Mouse (Mus musculus) 3134 (cell line): ENCODE data around the gene Nrbf2.
A peak's percentile ranks its signal among the peaks of the same experiment; 100 is the strongest.

ENCODE experiments used
- DNase-seq: peaks from one replicate; pipeline ENCODE4 v3.0.0-alpha.2; 2011; ENCODE audit warnings: low spot score; ENCODE audit not compliant: insufficient read length; ENCODE audit errors: extremely low read depth

The Nrbf2 gene

GRCm38 (mm10) chr10:67295938-67296466 lies 10.9 kb upstream of the Nrbf2 start:
- no peak for DNase-seq

GRCm38 (mm10) chr10:67295331-67295730 lies 10.2 kb upstream of the Nrbf2 start:
- DNase-seq, result no peak

GRCm38 (mm10) chr10:67291087-67291486 lies 6.0 kb upstream of the Nrbf2 start:
- no peak for DNase-seq

GRCm38 (mm10) chr10:67290622-67291021 lies 5.5 kb upstream of the Nrbf2 start:
- no peak for DNase-seq

GRCm38 (mm10) chr10:67287877-67288276 lies 2.8 kb upstream of the Nrbf2 start:
- DNase-seq, result peak; percentile 71

- DNase-seq, result peak; percentile 58
Measured at GRCm38 (mm10) chr10:67284761-67285175, 337 bp downstream of the Nrbf2 start.

- DNase-seq, result peak; percentile 46
Measured at GRCm38 (mm10) chr10:67284311-67284710, 794 bp downstream of the Nrbf2 start.

GRCm38 (mm10) chr10:67283516-67283915 lies 1.6 kb downstream of the Nrbf2 start:
- no peak for DNase-seq

- DNase-seq, result peak; percentile 44
Measured at GRCm38 (mm10) chr10:67282531-67282930, 2.6 kb downstream of the Nrbf2 start.

GRCm38 (mm10) chr10:67281852-67282251 lies 3.3 kb downstream of the Nrbf2 start:
- no peak for DNase-seq

- no peak for DNase-seq
Measured at GRCm38 (mm10) chr10:67275916-67276315, 9.2 kb downstream of the Nrbf2 start.

GRCm38 (mm10) chr10:67264852-67265251 lies 20.3 kb downstream of the Nrbf2 start:
- no peak for DNase-seq

GRCm38 (mm10) chr10:67253115-67253514 lies 32.0 kb downstream of the Nrbf2 start:
- no peak for DNase-seq

GRCm38 (mm10) chr10:67252353-67252752 lies 32.8 kb downstream of the Nrbf2 start:
- DNase-seq, result no peak

GRCm38 (mm10) chr10:67250846-67251245 lies 34.3 kb downstream of the Nrbf2 start:
- no peak for DNase-seq

- no peak for DNase-seq
Measured at GRCm38 (mm10) chr10:67249486-67249885, 35.6 kb downstream of the Nrbf2 start.

GRCm38 (mm10) chr10:67247145-67247544 lies 38.0 kb downstream of the Nrbf2 start:
- peak; percentile 16 for DNase-seq

- no peak for DNase-seq
Measured at GRCm38 (mm10) chr10:67230439-67230838, 54.7 kb downstream of the Nrbf2 start.

GRCm38 (mm10) chr10:67226543-67226942 lies 58.6 kb downstream of the Nrbf2 start:
- no peak for DNase-seq

- no peak for DNase-seq
Measured at GRCm38 (mm10) chr10:67226109-67226508, 59.0 kb downstream of the Nrbf2 start.

- no peak for DNase-seq
Measured at GRCm38 (mm10) chr10:67225528-67225927, 59.6 kb downstream of the Nrbf2 start.

GRCm38 (mm10) chr10:67223942-67224341 lies 61.2 kb downstream of the Nrbf2 start:
- peak; percentile 50 for DNase-seq

GRCm38 (mm10) chr10:67221284-67221683 lies 63.8 kb downstream of the Nrbf2 start:
- DNase-seq, result no peak
